Mouse (Mus musculus): ENCODE data around the gene Ergic1. TPM values are rescaled to one million over a fixed set of nuclear protein-coding genes. Genes with fewer than 3 reads are reported as not detected.

The Ergic1 gene
- polyA plus RNA-seq, 1 experiment from 2014 or later, result 97.0 TPM

DNA sequence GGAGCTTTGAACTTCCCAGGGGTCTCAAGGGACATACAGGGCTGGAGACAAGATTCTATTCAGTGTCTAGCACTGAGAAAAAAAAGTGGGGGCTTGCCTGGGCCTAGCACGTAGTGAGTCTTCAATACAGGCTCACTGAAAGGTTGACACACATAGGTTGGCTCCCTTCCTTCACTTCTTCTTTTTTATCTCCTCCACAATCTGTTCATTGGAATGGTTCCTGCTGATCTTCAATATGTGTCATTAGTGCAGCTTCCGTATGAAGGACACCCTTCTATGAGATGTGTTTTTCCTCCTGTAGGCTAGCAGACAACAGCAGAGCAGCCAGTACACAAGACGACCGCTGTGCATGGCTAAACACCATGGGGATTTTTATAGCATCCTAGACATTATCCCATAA is 36.5 kb upstream of the Ergic1 start:
- no peak for ATAC-seq
- Histone ChIP-seq H3K4me2 (ENCODE audit: low read length) (no peak overlapping the region), H3K27me3 (replicated peaks; ENCODE audit: control insufficient read depth, insufficient read depth, low read length) (no peaks in the 10 kb centered on the region), H3K36me3 (ENCODE audit: control insufficient read depth, insufficient read depth, low read length) (no peaks in the 10 kb centered on the region), H3K4me3 (ENCODE audit: low read length) (no peak overlapping the region), H3K27ac (ENCODE audit: low read depth, low read length) (no peak overlapping the region), H3K9me3 (ENCODE audit: control insufficient read depth, low read length) (no peaks in the 10 kb centered on the region), H3K9ac (ENCODE audit: low read depth, low read length) (no peak overlapping the region), H3K4me1 (ENCODE audit: control insufficient read depth, insufficient read depth, low read depth, low read length) (no peaks in the 10 kb centered on the region; the same call in 1 of the 2 replicates)
- 83% methylated on average over 4 of the region's 4 CpGs for WGBS

DNA sequence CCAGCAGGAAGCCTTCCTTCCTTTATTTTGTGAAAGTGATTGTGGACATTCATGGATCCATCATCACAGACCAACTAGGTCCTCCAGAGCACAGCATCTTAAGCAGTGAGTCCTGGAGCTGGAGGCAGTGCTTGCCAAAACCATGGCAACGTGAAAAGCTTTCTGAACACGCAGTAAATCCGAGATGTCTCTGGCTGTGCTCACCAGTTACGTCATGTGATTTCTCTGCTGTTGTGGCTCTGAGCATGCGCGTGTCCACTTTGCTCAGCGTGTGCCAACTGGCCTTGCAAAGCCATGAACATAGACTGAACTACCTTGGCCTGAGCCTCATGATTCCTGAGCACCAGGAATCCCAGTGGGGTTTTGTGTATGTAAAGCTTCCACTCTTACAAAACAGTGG is 36.0 kb upstream of the Ergic1 start:
- H3K4me2 ChIP-seq (ENCODE audit: low read length), result no peak overlapping the region
- H3K27me3 ChIP-seq (replicated peaks; ENCODE audit: control insufficient read depth, insufficient read depth, low read length), result no peaks in the 10 kb centered on the region
- no peaks in the 10 kb centered on the region for H3K9me3 ChIP-seq (ENCODE audit: control insufficient read depth, low read length)
- no peak for ATAC-seq
- no peaks in the 10 kb centered on the region for H3K36me3 ChIP-seq (ENCODE audit: control insufficient read depth, insufficient read depth, low read length)
- no peak overlapping the region for H3K27ac ChIP-seq (ENCODE audit: low read depth, low read length)
- no peak overlapping the region for H3K4me3 ChIP-seq (ENCODE audit: low read length)
- H3K4me1 ChIP-seq (ENCODE audit: control insufficient read depth, insufficient read depth, low read depth, low read length), result no peaks in the 10 kb centered on the region; the same call in 1 of the 2 replicates
- WGBS, result 67% methylated on average over 7 of the region's 7 CpGs
- H3K9ac ChIP-seq (ENCODE audit: low read depth, low read length), result no peak overlapping the region

- no peak for ATAC-seq
- Histone ChIP-seq H3K36me3 (ENCODE audit: control insufficient read depth, insufficient read depth, low read length) (no peaks in the 10 kb centered on the region), H3K27me3 (replicated peaks; ENCODE audit: control insufficient read depth, insufficient read depth, low read length) (no peaks in the 10 kb centered on the region), H3K4me2 (ENCODE audit: low read length) (no peak overlapping the region), H3K9ac (ENCODE audit: low read depth, low read length) (no peak overlapping the region), H3K9me3 (ENCODE audit: control insufficient read depth, low read length) (no peaks in the 10 kb centered on the region), H3K4me3 (ENCODE audit: low read length) (no peak overlapping the region), H3K27ac (ENCODE audit: low read depth, low read length) (no peak overlapping the region), H3K4me1 (ENCODE audit: control insufficient read depth, insufficient read depth, low read depth, low read length) (no peaks in the 10 kb centered on the region; the same call in 1 of the 2 replicates)
- WGBS, result 92% methylated on average over 9 of the region's 9 CpGs
Measured at GRCm38 (mm10) chr17:26527291-26527690, 34.0 kb upstream of the Ergic1 start.

DNA sequence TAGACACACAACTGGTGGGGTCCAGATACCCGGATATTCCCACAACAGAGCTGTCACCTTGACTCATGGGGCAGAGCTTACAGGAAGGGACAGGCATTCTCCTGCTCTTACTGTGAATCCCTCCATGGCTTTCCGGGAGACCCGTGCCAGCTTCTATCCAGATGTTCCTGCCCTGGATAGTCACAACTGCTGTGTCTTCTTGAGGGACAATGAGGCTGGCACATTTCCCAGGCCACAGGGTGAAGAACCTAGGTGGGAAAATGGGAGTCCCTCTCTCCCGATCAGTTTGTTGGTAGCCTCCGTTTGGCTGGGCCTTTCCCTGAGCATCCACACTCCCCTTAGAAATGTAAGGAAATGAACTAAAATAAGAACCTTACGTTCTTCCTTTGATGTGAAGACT is 32.5 kb upstream of the Ergic1 start:
- H3K4me1 ChIP-seq (ENCODE audit: control insufficient read depth, insufficient read depth, low read depth, low read length), result no peaks in the 10 kb centered on the region; the same call in 1 of the 2 replicates
- WGBS, result 87% methylated on average over 6 of the region's 6 CpGs

DNA sequence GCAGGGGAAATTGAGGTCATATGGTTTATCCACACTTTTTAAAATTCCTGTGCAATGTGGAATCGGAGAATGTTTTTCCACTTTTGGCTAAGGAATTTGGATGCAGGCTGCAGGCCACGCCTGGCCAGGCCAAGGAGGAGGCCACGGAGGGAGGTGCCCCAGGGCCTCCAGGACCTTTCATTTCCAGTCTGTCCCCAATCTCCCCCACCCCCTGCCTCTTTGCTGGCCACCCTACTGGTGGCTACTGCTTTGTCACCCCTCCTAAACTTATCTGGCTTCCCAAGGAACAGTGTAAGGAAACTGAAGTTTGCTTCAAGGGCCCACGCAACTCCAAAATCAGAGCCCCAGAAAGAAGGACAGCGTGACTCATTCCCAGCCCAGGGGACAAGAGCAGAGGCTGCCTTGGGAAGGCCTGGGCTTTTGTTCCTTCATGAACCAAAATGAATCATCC is 31.5 kb upstream of the Ergic1 start:
- H3K4me3 ChIP-seq (ENCODE audit: low read length), result no peak overlapping the region
- no peaks in the 10 kb centered on the region for H3K27me3 ChIP-seq (replicated peaks; ENCODE audit: control insufficient read depth, insufficient read depth, low read length)
- no peak overlapping the region for H3K27ac ChIP-seq (ENCODE audit: low read depth, low read length)
- no peaks in the 10 kb centered on the region for H3K9me3 ChIP-seq (ENCODE audit: control insufficient read depth, low read length)
- no peaks in the 10 kb centered on the region; the same call in 1 of the 2 replicates for H3K4me1 ChIP-seq (ENCODE audit: control insufficient read depth, insufficient read depth, low read depth, low read length)
- no peaks in the 10 kb centered on the region for H3K36me3 ChIP-seq (ENCODE audit: control insufficient read depth, insufficient read depth, low read length)
- H3K4me2 ChIP-seq (ENCODE audit: low read length), result no peak overlapping the region
- no peak for ATAC-seq
- H3K9ac ChIP-seq (ENCODE audit: low read depth, low read length), result no peak overlapping the region
- 88% methylated on average over 5 of the region's 5 CpGs for WGBS

More for the DNA sequence above, 32.5 kb upstream of the Ergic1 start:
- no peak overlapping the region for H3K9ac ChIP-seq (ENCODE audit: low read depth, low read length)
- no peaks in the 10 kb centered on the region for H3K27me3 ChIP-seq (replicated peaks; ENCODE audit: control insufficient read depth, insufficient read depth, low read length)
- H3K9me3 ChIP-seq (ENCODE audit: control insufficient read depth, low read length), result no peaks in the 10 kb centered on the region
- no peak overlapping the region for H3K27ac ChIP-seq (ENCODE audit: low read depth, low read length)
- ATAC-seq, result no peak
- no peaks in the 10 kb centered on the region for H3K36me3 ChIP-seq (ENCODE audit: control insufficient read depth, insufficient read depth, low read length)
- no peak overlapping the region for H3K4me2 ChIP-seq (ENCODE audit: low read length)
- no peak overlapping the region for H3K4me3 ChIP-seq (ENCODE audit: low read length)

DNA sequence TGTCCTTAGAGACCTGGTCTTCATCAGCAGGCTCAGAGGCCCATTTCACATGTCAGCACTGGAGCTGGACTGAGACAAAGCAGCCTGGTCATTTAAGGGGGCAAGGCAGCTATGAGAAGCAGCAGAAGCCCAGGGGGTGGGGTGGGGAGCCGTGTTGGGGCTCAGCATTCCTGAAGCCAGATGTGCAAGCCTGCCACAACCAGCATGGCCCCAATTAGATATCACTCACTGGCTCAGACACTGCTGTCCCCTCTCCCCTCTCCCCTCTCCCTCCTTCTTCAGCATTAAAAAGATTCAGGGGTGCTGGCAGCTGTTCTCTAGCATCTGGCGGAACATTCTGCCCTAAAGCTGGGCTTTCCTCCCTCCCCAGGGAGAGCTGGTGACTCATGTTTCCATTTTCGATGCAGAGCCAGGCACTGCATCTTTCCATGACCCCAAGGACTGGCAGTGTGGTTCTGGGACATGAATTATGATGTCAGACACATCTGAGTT is 30.7 kb upstream of the Ergic1 start:
- no peak overlapping the region for H3K4me2 ChIP-seq (ENCODE audit: low read length)
- H3K27ac ChIP-seq (ENCODE audit: low read depth, low read length), result no peak overlapping the region
- H3K4me1 ChIP-seq (ENCODE audit: control insufficient read depth, insufficient read depth, low read depth, low read length), result no peaks in the 10 kb centered on the region
- no peaks in the 10 kb centered on the region for H3K9me3 ChIP-seq (ENCODE audit: control insufficient read depth, low read length)
- H3K4me3 ChIP-seq (ENCODE audit: low read length), result no peak overlapping the region
- H3K9ac ChIP-seq (ENCODE audit: low read depth, low read length), result no peak overlapping the region
- ATAC-seq, result no peak
- no peaks in the 10 kb centered on the region for H3K27me3 ChIP-seq (replicated peaks; ENCODE audit: control insufficient read depth, insufficient read depth, low read length)
- 40% methylated on average over 3 of the region's 3 CpGs for WGBS
- no peaks in the 10 kb centered on the region for H3K36me3 ChIP-seq (ENCODE audit: control insufficient read depth, insufficient read depth, low read length)

DNA sequence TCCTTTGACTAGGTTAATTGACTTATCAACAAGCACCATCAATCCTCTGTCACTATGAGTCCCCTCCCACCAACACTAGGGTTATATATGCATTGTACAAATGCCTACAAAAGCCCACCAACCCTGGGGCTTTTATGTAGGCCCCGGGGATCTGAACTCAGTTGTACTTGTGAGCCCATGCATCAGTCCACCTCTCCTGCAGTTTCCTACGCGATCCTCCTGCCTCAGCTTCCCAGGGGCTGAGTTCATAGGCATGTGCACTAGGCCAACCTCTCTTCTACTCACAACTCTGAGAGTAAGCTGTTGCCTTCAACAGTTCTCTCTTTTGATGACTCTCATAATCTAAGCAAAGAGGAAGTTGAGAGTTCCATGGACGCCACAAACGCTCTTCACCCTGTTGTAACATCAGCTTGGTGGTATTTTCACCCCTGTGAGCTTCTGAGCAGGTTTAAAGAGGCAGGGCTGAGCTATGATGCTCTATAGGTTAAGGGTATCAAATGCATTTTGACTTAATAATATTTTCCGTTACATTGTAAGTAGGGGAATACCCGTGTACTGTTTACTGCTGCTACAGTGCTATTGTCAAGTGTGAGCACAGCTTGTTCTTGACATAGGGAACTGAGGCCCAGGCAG is 29.8 kb upstream of the Ergic1 start:
- ATAC-seq, result no peak
- Histone ChIP-seq H3K9ac (ENCODE audit: low read depth, low read length) (no peak overlapping the region), H3K4me1 (ENCODE audit: control insufficient read depth, insufficient read depth, low read depth, low read length) (no peaks in the 10 kb centered on the region), H3K4me3 (ENCODE audit: low read length) (no peak overlapping the region), H3K27ac (ENCODE audit: low read depth, low read length) (no peak overlapping the region), H3K9me3 (ENCODE audit: control insufficient read depth, low read length) (no peaks in the 10 kb centered on the region), H3K4me2 (ENCODE audit: low read length) (no peak overlapping the region), H3K36me3 (ENCODE audit: control insufficient read depth, insufficient read depth, low read length) (no peaks in the 10 kb centered on the region), H3K27me3 (replicated peaks; ENCODE audit: control insufficient read depth, insufficient read depth, low read length) (no peaks in the 10 kb centered on the region)
- 85% methylated on average over 7 of the region's 7 CpGs for WGBS

DNA sequence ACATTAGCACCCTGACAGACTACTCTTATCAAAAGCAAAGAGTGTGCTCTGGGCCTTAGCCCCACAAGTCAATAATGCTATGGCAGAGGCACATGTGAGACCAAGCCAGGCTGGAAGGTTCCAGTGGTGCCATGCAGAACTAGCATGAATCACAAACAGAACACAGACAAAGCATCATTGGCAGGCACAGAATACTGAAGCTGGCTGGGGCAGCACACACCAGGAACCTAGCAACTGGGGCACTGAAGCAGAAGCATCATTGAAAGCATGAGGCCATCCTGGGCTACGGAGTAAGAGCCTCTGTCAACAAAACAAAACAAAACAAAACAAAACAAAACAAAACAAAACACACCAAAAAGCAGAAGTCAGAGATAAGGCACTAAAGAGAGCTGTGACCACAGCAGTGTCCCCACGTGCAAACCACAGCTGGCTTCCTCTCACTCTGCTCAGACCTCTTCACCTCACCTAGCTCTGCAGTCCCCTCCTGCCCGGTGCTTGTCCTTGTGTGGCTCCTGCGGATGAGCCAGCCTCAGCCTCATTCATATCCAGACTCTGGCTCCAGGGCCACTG is 28.7 kb upstream of the Ergic1 start:
- no peak overlapping the region for H3K9ac ChIP-seq (ENCODE audit: low read depth, low read length)
- ATAC-seq, result no peak
- no peak overlapping the region for H3K4me2 ChIP-seq (ENCODE audit: low read length)
- H3K27me3 ChIP-seq (replicated peaks; ENCODE audit: control insufficient read depth, insufficient read depth, low read length), result no peaks in the 10 kb centered on the region
- no peaks in the 10 kb centered on the region for H3K4me1 ChIP-seq (ENCODE audit: control insufficient read depth, insufficient read depth, low read depth, low read length)
- H3K36me3 ChIP-seq (ENCODE audit: control insufficient read depth, insufficient read depth, low read length), result no peaks in the 10 kb centered on the region
- no peaks in the 10 kb centered on the region for H3K9me3 ChIP-seq (ENCODE audit: control insufficient read depth, low read length)
- H3K4me3 ChIP-seq (ENCODE audit: low read length), result no peak overlapping the region
- no peak overlapping the region for H3K27ac ChIP-seq (ENCODE audit: low read depth, low read length)
- WGBS, result 58% methylated on average over 4 of the region's 4 CpGs

DNA sequence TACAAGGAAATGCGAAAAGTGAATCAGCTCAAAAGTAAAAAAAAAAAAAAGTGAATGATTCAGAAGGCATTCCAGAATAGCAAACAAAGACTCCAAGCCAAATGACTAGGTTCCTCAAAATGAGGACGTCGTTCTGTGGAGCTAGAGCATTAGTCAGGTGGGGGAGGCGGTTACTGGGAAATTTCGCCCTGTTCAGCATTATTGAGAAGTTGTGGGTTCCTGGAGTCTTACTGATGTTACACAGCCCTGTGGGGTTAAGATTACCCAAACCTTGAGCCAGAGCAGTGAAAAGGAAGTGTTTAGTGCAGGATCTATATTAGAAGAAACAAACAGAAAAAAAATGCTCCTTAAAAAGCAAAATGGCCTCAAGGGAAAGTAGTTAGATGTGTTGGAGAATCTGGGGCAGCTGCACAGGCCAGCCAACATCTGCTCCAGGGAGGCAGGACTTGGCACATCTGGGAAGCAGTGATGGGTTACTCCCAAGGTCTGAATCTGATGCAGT is 27.4 kb upstream of the Ergic1 start:
- WGBS, result 84% methylated on average over 5 of the region's 5 CpGs
- H3K4me3 ChIP-seq (ENCODE audit: low read length), result no peak overlapping the region

More for the DNA sequence above, 27.4 kb upstream of the Ergic1 start:
- Histone ChIP-seq H3K4me1 (ENCODE audit: control insufficient read depth, insufficient read depth, low read depth, low read length) (no peaks in the 10 kb centered on the region), H3K4me2 (ENCODE audit: low read length) (no peak overlapping the region), H3K9me3 (ENCODE audit: control insufficient read depth, low read length) (no peaks in the 10 kb centered on the region), H3K36me3 (ENCODE audit: control insufficient read depth, insufficient read depth, low read length) (no peaks in the 10 kb centered on the region), H3K27me3 (replicated peaks; ENCODE audit: control insufficient read depth, insufficient read depth, low read length) (no peaks in the 10 kb centered on the region), H3K9ac (ENCODE audit: low read depth, low read length) (no peak overlapping the region), H3K27ac (ENCODE audit: low read depth, low read length) (no peak overlapping the region)
- no peak for ATAC-seq

All from hindbrain, embryonic 16.5 days (tissue).